Mouse (Mus musculus) hindbrain, postnatal 0 days (tissue): Measurements from ENCODE around the gene Ahcyl1. TPM values are rescaled to one million over a fixed set of nuclear protein-coding genes. Genes with fewer than 3 reads are reported as not detected.

Experiments
- ATAC-seq: fragments of 200-750 bp; cut with Nextera tagmentation; 2 replicates; pipeline ENCODE4 v1.8.0; 2017; ENCODE audit warnings: mild to moderate bottlenecking, moderate TSS enrichment, moderate library complexity
- DNase-seq: peaks from one replicate; pipeline ENCODE4 v3.0.0-alpha.2; 2015; ENCODE audit warnings: low spot score
- H3K27ac ChIP-seq: fragments of 300-500 bp; sonication (generic); 2 replicates; pipeline ENCODE4 v1.5.1; 2014; ENCODE audit warnings: mild to moderate bottlenecking
- H3K27me3 ChIP-seq: fragments of 300-500 bp; sonication (generic); 2 replicates; pipeline ENCODE4 v1.6.1; 2014; ENCODE audit warnings: low read length, mixed read lengths; ENCODE audit not compliant: insufficient read depth
- H3K36me3 ChIP-seq: fragments of 300-500 bp; sonication (generic); 2 replicates; pipeline ENCODE4 v1.6.1; 2014; ENCODE audit warnings: low read length, mixed read lengths; ENCODE audit not compliant: insufficient read depth
- H3K4me1 ChIP-seq: fragments of 300-500 bp; sonication (generic); 2 replicates; pipeline ENCODE4 v1.6.1; 2014; ENCODE audit warnings: antibody characterized with exemption, low read length, mixed read lengths; ENCODE audit not compliant: insufficient read depth
- H3K4me2 ChIP-seq: fragments of 300-500 bp; sonication (generic); 2 replicates; pipeline ENCODE4 v1.6.1; 2014; ENCODE audit warnings: low read depth, mild to moderate bottlenecking, low read length, moderate library complexity, mixed read lengths
- H3K4me3 ChIP-seq: fragments of 300-500 bp; sonication (generic); 2 replicates; pipeline ENCODE4 v1.5.1; 2014; ENCODE audit warnings: low read length
- H3K9ac ChIP-seq: fragments of 300-500 bp; sonication (generic); replicated peaks from 2 replicates; pipeline ENCODE4 v1.6.1; 2014; ENCODE audit warnings: mild to moderate bottlenecking, low read length, moderate library complexity, mixed read lengths
- H3K9me3 ChIP-seq: fragments of 300-500 bp; sonication (generic); 2 replicates; pipeline ENCODE4 v1.6.1; 2016; ENCODE audit warnings: low read length, mixed read lengths
- CTCF ChIP-seq: IDR thresholded peaks from 2 replicates; pipeline ENCODE4 v1.5.1; 2016; ENCODE audit warnings: antibody characterized with exemption, control low read depth, low read depth
- WGBS: fragments of 180-500 bp; shearing (Covaris S2); extraction: QIAGEN DNeasy Blood & Tissue Kit; methylation state at CpG from one replicate; pipeline ENCODE4 v1.1.7; 2014; 5-methylcytosine and 5-hydroxymethylcytosine counted together
- polyA plus RNA-seq: library from polyadenylated mRNA; unstranded; fragments of >200 nt; fragmentation: Nextera tagmentation; extraction: Ambion mirVana; gene quantifications from 2 replicates; pipeline ENCODE4 v1.2.1, GENCODE M21; 2015
- total RNA-seq: library from RNA; depleted of rRNA; stranded (reverse); fragments of >200 nt; gene quantifications from 2 replicates; pipeline ENCODE4 v1.2.3, GENCODE M21; 2014

Gene Ahcyl1
- total and polyA plus RNA-seq, 2 experiments from 2014 or later = 55.3 to 122 TPM

GRCm38 (mm10) chr3:107630682-107631522 is 65.5 kb downstream of the Ahcyl1 start, which contains the start of gene Gm10961:
Gene Gm10961 (plus strand): TSS chr3:107631322.
- DNase-seq (peak; percentile 66), ATAC-seq (peak; percentile 84)
- Histone ChIP-seq H3K4me2 (peak within 1 kb of the TSS; percentile 80), H3K9me3 (no peaks in the 10 kb centered on the region), H3K4me3 (peak within 1 kb of the TSS; percentile 76), H3K27me3 (no peaks in the 10 kb centered on the region), H3K27ac (peak within 1 kb of the TSS; percentile 98), H3K9ac (peak within 1 kb of the TSS; percentile 94), H3K4me1 (no peaks in the 10 kb centered on the region), H3K36me3 (peaks cover 22% of the 10 kb centered on the region; the same call in 1 of the 2 replicates)
- TF ChIP-seq CTCF = no peak
- under 1% methylated on average over 47 of the region's 48 CpGs for WGBS

- peaks cover 36% of the 10 kb centered on the region for H3K36me3 ChIP-seq
- no peak overlapping the region for H3K4me3 ChIP-seq
These were observed 66.9 kb downstream of the Ahcyl1 start for GRCm38 (mm10) chr3:107629411-107629810.

DNA sequence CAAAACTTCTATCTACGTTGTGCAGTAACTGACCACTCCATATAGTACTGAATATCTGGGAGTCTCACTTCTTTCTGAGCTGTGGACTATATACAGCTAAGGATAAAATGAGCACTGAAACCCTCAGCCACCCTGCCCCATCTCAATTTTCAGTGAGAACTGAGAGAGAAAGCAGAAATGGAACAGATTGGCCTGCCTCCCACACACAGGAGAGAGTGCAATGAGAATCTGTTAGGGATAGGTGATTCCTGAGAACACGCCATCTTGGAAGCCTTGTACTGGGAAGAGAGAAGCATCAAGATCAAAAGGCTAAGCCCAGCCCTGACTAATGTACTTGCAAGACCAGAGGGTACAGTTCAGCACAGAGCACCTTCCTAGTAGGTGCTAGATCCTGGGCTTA is 67.8 kb downstream of the Ahcyl1 start:
- ATAC-seq (no peak), DNase-seq (no peak)
- 93% methylated on average over 2 of the region's 2 CpGs for WGBS
- no peak overlapping the region for H3K27ac ChIP-seq
- no peaks in the 10 kb centered on the region for H3K27me3 ChIP-seq
- no peak overlapping the region for H3K4me2 ChIP-seq
- no peaks in the 10 kb centered on the region for H3K9me3 ChIP-seq
- no peak overlapping the region for H3K9ac ChIP-seq
- H3K4me3 ChIP-seq = no peak overlapping the region
- no peaks in the 10 kb centered on the region for H3K4me1 ChIP-seq
- peaks cover 44% of the 10 kb centered on the region for H3K36me3 ChIP-seq
- no peak for TF ChIP-seq CTCF

More at GRCm38 (mm10) chr3:107629411-107629810, 66.9 kb downstream of the Ahcyl1 start:
- Histone ChIP-seq H3K9me3 (no peaks in the 10 kb centered on the region), H3K9ac (no peak overlapping the region), H3K4me1 (no peaks in the 10 kb centered on the region), H3K27me3 (no peaks in the 10 kb centered on the region), H3K27ac (no peak overlapping the region), H3K4me2 (no peak overlapping the region)
- DNase-seq = no peak
- TF ChIP-seq CTCF = no peak
- no peak for ATAC-seq
- 91% methylated on average over 4 of the region's 4 CpGs for WGBS

GRCm38 (mm10) chr3:107627641-107628040 is 68.7 kb downstream of the Ahcyl1 start:
- H3K4me2 ChIP-seq = no peak overlapping the region
- H3K9me3 ChIP-seq = no peaks in the 10 kb centered on the region
- 85% methylated on average over 7 of the region's 7 CpGs for WGBS
- TF ChIP-seq CTCF = no peak
- H3K4me3 ChIP-seq = no peak overlapping the region
- H3K27ac ChIP-seq = no peak overlapping the region
- H3K9ac ChIP-seq = no peak overlapping the region
- H3K4me1 ChIP-seq = no peaks in the 10 kb centered on the region
- DNase-seq (no peak), ATAC-seq (no peak)
- H3K36me3 ChIP-seq = peaks cover 54% of the 10 kb centered on the region
- H3K27me3 ChIP-seq = no peaks in the 10 kb centered on the region

DNA sequence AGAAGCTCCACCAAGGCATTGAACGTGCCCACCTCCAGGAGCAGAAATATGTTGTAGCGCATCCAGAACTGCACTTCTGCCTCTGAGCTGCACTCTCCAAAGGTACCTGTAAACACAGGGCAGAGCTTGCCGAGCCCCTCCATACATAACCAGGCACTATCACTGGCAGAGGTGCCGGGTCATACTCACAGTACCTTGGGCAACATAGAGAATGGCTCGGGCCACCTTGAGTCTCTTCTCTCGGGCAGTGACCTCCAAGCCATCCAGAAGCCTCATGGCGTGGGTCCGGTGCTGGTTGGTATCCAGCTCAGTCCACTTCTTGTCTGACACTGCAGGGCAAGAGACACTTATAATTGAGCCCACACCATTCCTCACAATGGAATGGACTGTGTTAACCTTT is 69.6 kb downstream of the Ahcyl1 start:
- TF ChIP-seq CTCF = no peak
- H3K4me3 ChIP-seq = no peak overlapping the region
- WGBS = 96% methylated on average over 8 of the region's 8 CpGs
- H3K9ac ChIP-seq = no peak overlapping the region
- ATAC-seq (no peak), DNase-seq (no peak)
- peaks cover 61% of the 10 kb centered on the region for H3K36me3 ChIP-seq
- H3K27ac ChIP-seq = no peak overlapping the region
- no peaks in the 10 kb centered on the region for H3K4me1 ChIP-seq
- H3K27me3 ChIP-seq = no peaks in the 10 kb centered on the region
- H3K9me3 ChIP-seq = no peaks in the 10 kb centered on the region
- H3K4me2 ChIP-seq = no peak overlapping the region

DNA sequence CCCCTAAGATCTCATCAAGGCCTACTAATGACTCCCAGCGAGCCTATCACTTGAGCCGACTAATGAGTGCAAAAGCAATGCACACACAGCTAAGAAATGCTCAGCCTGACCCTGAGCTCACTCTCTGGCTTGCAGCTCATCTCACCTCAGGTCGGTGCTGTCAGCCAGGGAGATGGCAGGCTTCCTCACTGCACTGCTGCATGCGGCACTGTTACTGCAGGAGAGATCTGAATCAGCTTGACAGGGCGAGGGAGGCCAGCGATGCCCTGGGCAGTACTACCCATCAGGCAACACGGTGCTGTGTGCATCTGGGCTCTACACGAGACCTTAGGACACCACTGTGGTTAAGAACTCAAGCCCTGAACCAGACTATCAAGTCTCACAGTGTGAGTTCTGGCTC is 70.8 kb downstream of the Ahcyl1 start:
- Histone ChIP-seq H3K9ac (no peak overlapping the region), H3K27me3 (no peaks in the 10 kb centered on the region), H3K9me3 (no peaks in the 10 kb centered on the region), H3K4me2 (no peak overlapping the region), H3K36me3 (peaks cover 73% of the 10 kb centered on the region), H3K4me3 (no peak overlapping the region), H3K4me1 (no peaks in the 10 kb centered on the region), H3K27ac (no peak overlapping the region)
- DNase-seq (no peak), ATAC-seq (no peak)
- no peak for TF ChIP-seq CTCF
- 91% methylated on average over 8 of the region's 8 CpGs for WGBS

- 96% methylated on average over 8 of the region's 8 CpGs for WGBS
- Histone ChIP-seq H3K9ac (no peak overlapping the region), H3K4me3 (no peak overlapping the region), H3K36me3 (peaks cover 81% of the 10 kb centered on the region), H3K27me3 (no peaks in the 10 kb centered on the region), H3K9me3 (no peaks in the 10 kb centered on the region), H3K4me2 (no peak overlapping the region), H3K27ac (no peak overlapping the region), H3K4me1 (no peaks in the 10 kb centered on the region)
- no peak for ATAC-seq
- no peak for TF ChIP-seq CTCF
- no peak for DNase-seq
These were observed 71.9 kb downstream of the Ahcyl1 start for GRCm38 (mm10) chr3:107624424-107624823.
